Mouse (Mus musculus): ENCODE measurements at regions not wholly inside any gene's neighbourhood (a gene's known extent, or its start where the extent isn't known, plus 50 kb on each side); places are given as distances from the start of the nearest gene placed in this dataset.

DNA sequence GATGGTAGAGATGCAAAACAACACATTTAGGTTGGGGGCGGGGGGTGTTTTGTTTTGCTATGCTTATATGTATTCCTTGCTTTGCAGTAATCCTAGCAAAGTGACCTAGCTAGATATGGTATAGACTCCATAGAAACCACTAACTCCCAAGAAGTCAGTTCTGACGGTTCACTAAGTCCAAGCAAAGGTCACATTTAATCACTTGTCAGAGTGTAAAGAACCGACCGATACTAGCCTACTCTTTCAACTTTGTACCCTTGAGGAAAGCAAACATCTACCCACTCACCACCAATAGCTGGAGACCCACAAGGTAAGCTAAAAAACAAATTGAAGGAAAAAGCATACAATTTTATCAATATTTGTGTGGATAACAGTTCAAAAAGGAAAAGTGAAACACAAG lies 389.3 kb upstream of the Sgcd start:
- TF ChIP-seq POLR2A (IDR thresholded peaks at IDR 0.05; ENCODE audit: borderline replicate concordance, extremely low read depth, low read depth, low read length): no peak
- TF ChIP-seq CTCF (IDR thresholded peaks at IDR 0.05; ENCODE audit: insufficient read depth, low read length): no peak
